8 mouse cellular contexts compared by ENCODE assay signal in genomic region chr11:97839441-97840134, GRCm38 (mm10). TPM values are rescaled to one million over a fixed set of nuclear protein-coding genes. Genes with fewer than 3 reads are reported as not detected.
A peak's percentile ranks its signal among the peaks of the same experiment; 100 is the strongest.
DNase-seq lines count a peak whose midpoint lies in the region; ATAC-seq and TF ChIP-seq lines count a peak whose summit lies in the region.

No protein-coding gene starts in this region.

- no peak for TF ChIP-seq EP300 in heart, adult 2 months (IDR thresholded peaks at IDR 0.05; ENCODE audit: insufficient read depth, low read depth, low read length)

- WGBS in heart, adult 2 months = 62% methylated on average over 11 of the region's 11 CpGs
- 50% methylated on average over 11 of the region's 11 CpGs for WGBS in limb, embryonic 13.5 days

- ATAC-seq in limb, embryonic 13.5 days (ENCODE audit: low FRiP score, low read depth) = no peak

- intact Hi-C loops in heart, adult 2 months (cut with DNase I) = loop anchor here (2.0 kb wide), 2 partner anchors 39 to 45 kb away; partner anchors contain the start of gene Fbxo47

- no peaks in the 10 kb centered on the region for H3K79me2 ChIP-seq in heart, adult 2 months (replicated peaks; ENCODE audit: control insufficient read depth, insufficient read depth, low read length)

- no peak overlapping the region for H3K4me3 ChIP-seq in heart, adult 2 months
- H3K4me3 ChIP-seq in testis, adult 2 months (ENCODE audit: control insufficient read depth, low read depth, low read length) = no peak overlapping the region
- H3K4me3 ChIP-seq in limb, embryonic 13.5 days = no peak overlapping the region

- no peak for TF ChIP-seq CTCF in heart, adult 2 months (IDR thresholded peaks at IDR 0.05)
- TF ChIP-seq CTCF in testis, adult 2 months (IDR thresholded peaks at IDR 0.05; ENCODE audit: control insufficient read depth, insufficient read depth, insufficient replicate concordance, low read depth, low read length) = no peak

- H3K36me3 ChIP-seq in heart, adult 2 months (ENCODE audit: control insufficient read depth, insufficient read depth, low read length) = no peaks in the 10 kb centered on the region
- H3K36me3 ChIP-seq in testis, adult 2 months (ENCODE audit: control insufficient read depth, insufficient read depth, low read length) = no peaks in the 10 kb centered on the region
- peaks cover 43% of the 10 kb centered on the region for H3K36me3 ChIP-seq in limb, embryonic 13.5 days

- H3K27ac ChIP-seq in heart, adult 2 months = peak overlapping the region; percentile 36
- H3K27ac ChIP-seq in testis, adult 2 months (ENCODE audit: control insufficient read depth, insufficient read depth, low read depth, low read length) = 0 out of 2 replicates have a peak overlapping the region, but pooled peaks have one; percentile 2
- H3K27ac ChIP-seq in limb, embryonic 13.5 days = peak overlapping the region; percentile 55; the same call in 1 of the 2 replicates

- no peaks in the 10 kb centered on the region for H3K9me3 ChIP-seq in limb, embryonic 13.5 days

- no peak for DNase-seq in heart, adult 2 months
- DNase-seq in heart, adult 8-10 months (ENCODE audit: low spot score) = no peak
- no peak for DNase-seq in testis, postnatal 14 days (ENCODE audit: low spot score)
- DNase-seq in ovary, adult 18-20 months (ENCODE audit: low spot score) = no peak
- DNase-seq in right cerebral cortex, adult 2 months (ENCODE audit: low spot score in 2 of 2) = no peak
- DNase-seq in embryo, embryonic 11 days = no peak

- no peak for TF ChIP-seq POLR2A in heart, adult 2 months (IDR thresholded peaks at IDR 0.05; ENCODE audit: insufficient read depth, low read depth, low read length)
- TF ChIP-seq POLR2A in testis, adult 2 months (IDR thresholded peaks at IDR 0.05; ENCODE audit: control insufficient read depth, low read depth, low read length) = no peak

- no peaks in the 10 kb centered on the region for H3K27me3 ChIP-seq in heart, adult 2 months (ENCODE audit: control insufficient read depth, insufficient read depth, low read length)
- no peaks in the 10 kb centered on the region for H3K27me3 ChIP-seq in testis, adult 2 months (ENCODE audit: control insufficient read depth, insufficient read depth, low read length)
- no peaks in the 10 kb centered on the region for H3K27me3 ChIP-seq in limb, embryonic 13.5 days

- H3K4me1 ChIP-seq in heart, adult 2 months (ENCODE audit: control insufficient read depth, insufficient read depth, low read length) = peaks cover 2% of the 10 kb centered on the region
- H3K4me1 ChIP-seq in testis, adult 2 months (ENCODE audit: control insufficient read depth, insufficient read depth, low read length) = peaks cover 3% of the 10 kb centered on the region
- peaks cover 22% of the 10 kb centered on the region for H3K4me1 ChIP-seq in limb, embryonic 13.5 days

- no peak overlapping the region for H3K9ac ChIP-seq in heart, adult 2 months (ENCODE audit: low read depth, low read length)
- no peak overlapping the region for H3K9ac ChIP-seq in limb, embryonic 13.5 days

- H3K4me2 ChIP-seq in limb, embryonic 13.5 days (replicated peaks) = no peak overlapping the region

RNA-seq across cellular contexts. Expression of gene B230217C12Rik, which starts 1.0 kb away (rescaled TPM):
- 1 to 10 TPM in 1 of 2 experiments, under 1 TPM in 1; 0.64 to 1.6 TPM for total RNA-seq in heart, adult 2 months (2021)
- polyA plus RNA-seq in heart, adult 2 months (2012; rRNA removed) = 2.3 and 2.7 TPM in 2 replicates
- 1 to 10 TPM in 1 of 4 experiments, under 1 TPM in 3; 0.22 to 1.7 (median 0.51) TPM for total RNA-seq in heart, adult 8-10 months (2022)
- 2.7 and 3.5 TPM in 2 replicates for polyA plus RNA-seq in testis, adult 2 months (2012; rRNA removed)
- polyA plus RNA-seq in limb, embryonic 13.5 days (2015; fragmentation: Nextera tagmentation; extraction: Ambion mirVana) = 11.7 and 12.5 TPM in 2 replicates

RNA-seq across cellular contexts. Expression of gene Lasp1, which starts 40.8 kb away (rescaled TPM):
- total RNA-seq in heart, adult 2 months (2021) = 10 to 100 TPM; 28.2 to 31.6 TPM
- polyA plus RNA-seq in heart, adult 2 months (2012; rRNA removed) = 31.1 and 38.5 TPM in 2 replicates
- 10 to 100 TPM; 20.1 to 32.0 (median 25.8) TPM for total RNA-seq in heart, adult 8-10 months (2022)
- 21.4 and 23.1 TPM in 2 replicates for polyA plus RNA-seq in testis, adult 2 months (2012; rRNA removed)
- polyA plus RNA-seq in limb, embryonic 13.5 days (2015; fragmentation: Nextera tagmentation; extraction: Ambion mirVana) = 128 and 138 TPM in 2 replicates

RNA-seq across cellular contexts. Expression of gene Fbxo47, which starts 44.4 kb away (rescaled TPM):
- under 1 TPM; 0.29 to 0.45 TPM for total RNA-seq in heart, adult 2 months (2021)
- polyA plus RNA-seq in heart, adult 2 months (2012; rRNA removed) = 0.29 and 0.43 TPM in 2 replicates
- under 1 TPM; 0.28 to 0.56 (median 0.31) TPM for total RNA-seq in heart, adult 8-10 months (2022)
- 19.8 and 25.8 TPM in 2 replicates for polyA plus RNA-seq in testis, adult 2 months (2012; rRNA removed)
- 0.37 and 0.63 TPM in 2 replicates for polyA plus RNA-seq in limb, embryonic 13.5 days (2015; fragmentation: Nextera tagmentation; extraction: Ambion mirVana)

RNA-seq across cellular contexts. Expression of gene Rpl23, which starts 57.4 kb away (rescaled TPM):
- 100 to 1,000 TPM; 509 to 574 TPM for total RNA-seq in heart, adult 2 months (2021)
- 103 and 140 TPM in 2 replicates for polyA plus RNA-seq in heart, adult 2 months (2012; rRNA removed)
- total RNA-seq in heart, adult 8-10 months (2022) = 100 to 1,000 TPM; 425 to 610 (median 521) TPM
- polyA plus RNA-seq in testis, adult 2 months (2012; rRNA removed) = 120 and 126 TPM in 2 replicates
- 547 and 558 TPM in 2 replicates for polyA plus RNA-seq in limb, embryonic 13.5 days (2015; fragmentation: Nextera tagmentation; extraction: Ambion mirVana)

Comparison
In these comparisons a context has a peak if more than half of its experiments do, and no peak if none do; other contexts are left out.
1. H3K27ac ChIP-seq: peak in every context shown above with its lines; median percentile 55 in limb, embryonic 13.5 days; 36 in heart, adult 2 months; 2 in testis, adult 2 months.
2. RNA of gene Fbxo47, which starts 44.4 kb away (polyA plus RNA-seq): 19.8 to 25.8 TPM in testis, adult 2 months; 0.29 to 0.43 TPM in heart, adult 2 months and 0.37 to 0.63 TPM in limb, embryonic 13.5 days; every median in the first group is over 10 times any median in the second.